8 mouse cellular contexts compared by ENCODE assay signal in the genomic region with DNA sequence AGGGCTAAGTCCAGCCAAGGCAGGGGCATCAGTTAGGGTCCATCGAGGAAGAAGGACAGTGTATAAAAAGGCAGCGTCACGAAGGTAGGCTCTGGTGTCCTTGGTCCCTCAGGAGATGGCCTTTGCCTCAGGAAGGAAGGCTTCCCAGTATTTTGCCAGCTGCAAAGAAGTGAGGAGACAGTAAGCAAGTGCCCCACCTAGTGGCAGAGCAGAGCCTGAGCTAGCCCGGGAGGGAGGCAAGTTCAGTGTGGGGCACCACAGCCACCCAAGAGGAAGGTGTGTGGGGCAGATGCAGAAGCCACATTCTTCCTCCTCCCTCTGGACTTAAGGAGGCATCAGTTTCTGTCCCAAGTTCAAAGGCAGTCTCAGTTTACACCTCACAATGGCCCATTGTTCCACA. TPM values are rescaled to one million over a fixed set of nuclear protein-coding genes. Genes with fewer than 3 reads are reported as not detected.
DNase-seq lines count a peak whose midpoint lies in the region; ATAC-seq and TF ChIP-seq lines count a peak whose summit lies in the region.

No protein-coding gene starts in this region.

- H3K9me3 ChIP-seq in midbrain, embryonic 14.5 days (ENCODE audit: control insufficient read depth, low read length) = no peaks in the 10 kb centered on the region
- no peaks in the 10 kb centered on the region for H3K9me3 ChIP-seq in midbrain, embryonic 13.5 days
- H3K9me3 ChIP-seq in hindbrain, postnatal 0 days (ENCODE audit: low read length) = no peaks in the 10 kb centered on the region
- no peaks in the 10 kb centered on the region for H3K9me3 ChIP-seq in liver, postnatal 0 days (ENCODE audit: low read length)

- TF ChIP-seq EP300 in liver, postnatal 0 days (IDR thresholded peaks at IDR 0.05; ENCODE audit: low read depth) = no peak

- H3K9ac ChIP-seq in midbrain, embryonic 14.5 days (replicated peaks; ENCODE audit: low read length) = no peak overlapping the region
- no peak overlapping the region for H3K9ac ChIP-seq in midbrain, embryonic 13.5 days (replicated peaks)
- H3K9ac ChIP-seq in hindbrain, postnatal 0 days (replicated peaks; ENCODE audit: low read length) = no peak overlapping the region
- H3K9ac ChIP-seq in liver, postnatal 0 days (replicated peaks) = no peak overlapping the region

- no peaks in the 10 kb centered on the region for H3K27me3 ChIP-seq in midbrain, embryonic 14.5 days (ENCODE audit: control insufficient read depth, insufficient read depth, low read length)
- no peaks in the 10 kb centered on the region for H3K27me3 ChIP-seq in midbrain, embryonic 13.5 days
- H3K27me3 ChIP-seq in hindbrain, postnatal 0 days (ENCODE audit: insufficient read depth, low read length) = no peaks in the 10 kb centered on the region
- no peaks in the 10 kb centered on the region for H3K27me3 ChIP-seq in liver, postnatal 0 days (ENCODE audit: insufficient read depth, low read length)

- H3K36me3 ChIP-seq in midbrain, embryonic 14.5 days (ENCODE audit: control insufficient read depth, insufficient read depth, low read length) = peaks cover 63% of the 10 kb centered on the region
- peaks cover 74% of the 10 kb centered on the region for H3K36me3 ChIP-seq in midbrain, embryonic 13.5 days
- H3K36me3 ChIP-seq in hindbrain, postnatal 0 days (ENCODE audit: insufficient read depth, low read length) = peaks cover 42% of the 10 kb centered on the region
- H3K36me3 ChIP-seq in liver, postnatal 0 days (replicated peaks; ENCODE audit: insufficient read depth, low read length) = peaks cover 54% of the 10 kb centered on the region

- no peaks in the 10 kb centered on the region for H3K4me1 ChIP-seq in midbrain, embryonic 14.5 days (ENCODE audit: control insufficient read depth, insufficient read depth, low read length)
- no peaks in the 10 kb centered on the region for H3K4me1 ChIP-seq in midbrain, embryonic 13.5 days (replicated peaks)
- H3K4me1 ChIP-seq in hindbrain, postnatal 0 days (ENCODE audit: insufficient read depth, low read length) = no peaks in the 10 kb centered on the region
- H3K4me1 ChIP-seq in liver, postnatal 0 days (ENCODE audit: insufficient read depth) = 0 out of 2 replicates have a peak, but pooled peaks cover 2% of the 10 kb centered on the region

- 58% methylated on average over 4 of the region's 4 CpGs for WGBS in midbrain, embryonic 14.5 days
- 50% methylated on average over 4 of the region's 4 CpGs for WGBS in midbrain, embryonic 13.5 days
- WGBS in hindbrain, postnatal 0 days = 46% methylated on average over 4 of the region's 4 CpGs
- 50% methylated on average over 4 of the region's 4 CpGs for WGBS in liver, postnatal 0 days (ENCODE audit: insufficient replicate concordance)

- no peak overlapping the region for H3K27ac ChIP-seq in midbrain, embryonic 14.5 days (replicated peaks; ENCODE audit: low read depth, low read length)
- H3K27ac ChIP-seq in midbrain, embryonic 13.5 days = no peak overlapping the region
- no peak overlapping the region for H3K27ac ChIP-seq in hindbrain, postnatal 0 days
- H3K27ac ChIP-seq in liver, postnatal 0 days (ENCODE audit: low read depth) = no peak overlapping the region

- H3K4me2 ChIP-seq in midbrain, embryonic 14.5 days (ENCODE audit: low read length) = no peak overlapping the region
- no peak overlapping the region for H3K4me2 ChIP-seq in midbrain, embryonic 13.5 days (replicated peaks)
- H3K4me2 ChIP-seq in hindbrain, postnatal 0 days (ENCODE audit: low read depth, low read length) = no peak overlapping the region
- H3K4me2 ChIP-seq in liver, postnatal 0 days (ENCODE audit: low read depth, low read length) = no peak overlapping the region

- peak; percentile 78 for TF ChIP-seq CTCF in hindbrain, postnatal 0 days (IDR thresholded peaks at IDR 0.05; ENCODE audit: low read depth)
- TF ChIP-seq CTCF in liver, postnatal 0 days (IDR thresholded peaks at IDR 0.05; ENCODE audit: low read depth) = peak; percentile 93

- DNase-seq in CD4-positive, CD25-positive, alpha-beta regulatory T cell, adult 2 months (ENCODE audit: low read depth, low spot score) = peak; percentile 54
- peak; percentile 66 for DNase-seq in midbrain, embryonic 14.5 days
- peak; percentile 79 to 80 for DNase-seq in cerebellum, postnatal 10 days
- DNase-seq in hindbrain, postnatal 0 days (ENCODE audit: low spot score) = peak; percentile 65
- DNase-seq in liver, postnatal 0 days = peak; percentile 71
- DNase-seq in spleen, postnatal 10 days (ENCODE audit: low spot score in 2 of 2) = peak; percentile 64 to 79

- no peak for ATAC-seq in CD4-positive, CD25-positive, alpha-beta regulatory T cell, adult 4 months
- no peak for ATAC-seq in midbrain, embryonic 14.5 days (ENCODE audit: low FRiP score, low TSS enrichment)
- no peak for ATAC-seq in midbrain, embryonic 13.5 days
- no peak for ATAC-seq in hindbrain, postnatal 0 days
- peak; percentile 57; the same call in 1 of the 2 replicates for ATAC-seq in liver, postnatal 0 days

- H3K4me3 ChIP-seq in midbrain, embryonic 14.5 days (replicated peaks; ENCODE audit: low read depth, low read length) = no peak overlapping the region
- no peak overlapping the region for H3K4me3 ChIP-seq in midbrain, embryonic 13.5 days (replicated peaks)
- H3K4me3 ChIP-seq in hindbrain, postnatal 0 days (ENCODE audit: low read length) = no peak overlapping the region
- no peak overlapping the region for H3K4me3 ChIP-seq in liver, postnatal 0 days (ENCODE audit: low read depth, low read length)

RNA-seq across cellular contexts. Expression of gene Snx22, which starts 18.9 kb away (rescaled TPM):
- polyA plus RNA-seq in CD4-positive, CD25-positive, alpha-beta regulatory T cell, adult 4 months (2017; shearing (Covaris generic)) = 1 to 10 TPM; 1.5 to 2.6 TPM
- 6.5 and 8.2 TPM in 2 replicates for polyA plus RNA-seq in midbrain, embryonic 14.5 days (2014; fragmentation: Nextera tagmentation; extraction: Ambion mirVana)
- 4.0 and 4.9 TPM in 2 replicates for polyA plus RNA-seq in midbrain, embryonic 13.5 days (2015; fragmentation: Nextera tagmentation; extraction: Ambion mirVana)
- 7.1 and 8.8 TPM in 2 replicates for total RNA-seq in hindbrain, postnatal 0 days (2014; rRNA removed)
- polyA plus RNA-seq in hindbrain, postnatal 0 days (2015; fragmentation: Nextera tagmentation; extraction: Ambion mirVana) = 12.8 and 13.2 TPM in 2 replicates
- 13.4 and 13.7 TPM in 2 replicates for polyA plus RNA-seq in liver, postnatal 0 days (2015; fragmentation: Nextera tagmentation; extraction: Ambion mirVana)

RNA-seq across cellular contexts. Expression of gene Ppib, which starts 28.4 kb away (rescaled TPM):
- 100 to 1,000 TPM; 439 to 492 TPM for polyA plus RNA-seq in CD4-positive, CD25-positive, alpha-beta regulatory T cell, adult 4 months (2017; shearing (Covaris generic))
- polyA plus RNA-seq in midbrain, embryonic 14.5 days (2014; fragmentation: Nextera tagmentation; extraction: Ambion mirVana) = 333 and 347 TPM in 2 replicates
- 338 and 358 TPM in 2 replicates for polyA plus RNA-seq in midbrain, embryonic 13.5 days (2015; fragmentation: Nextera tagmentation; extraction: Ambion mirVana)
- total RNA-seq in hindbrain, postnatal 0 days (2014; rRNA removed) = 223 and 263 TPM in 2 replicates
- 395 and 408 TPM in 2 replicates for polyA plus RNA-seq in hindbrain, postnatal 0 days (2015; fragmentation: Nextera tagmentation; extraction: Ambion mirVana)
- polyA plus RNA-seq in liver, postnatal 0 days (2015; fragmentation: Nextera tagmentation; extraction: Ambion mirVana) = 368 and 376 TPM in 2 replicates

RNA-seq across cellular contexts. Expression of gene Snx1, which starts 38.0 kb away (rescaled TPM):
- polyA plus RNA-seq in CD4-positive, CD25-positive, alpha-beta regulatory T cell, adult 4 months (2017; shearing (Covaris generic)) = 10 to 100 TPM; 94.0 to 96.9 TPM
- polyA plus RNA-seq in midbrain, embryonic 14.5 days (2014; fragmentation: Nextera tagmentation; extraction: Ambion mirVana) = 55.6 and 87.9 TPM in 2 replicates
- polyA plus RNA-seq in midbrain, embryonic 13.5 days (2015; fragmentation: Nextera tagmentation; extraction: Ambion mirVana) = 101 and 104 TPM in 2 replicates
- 43.4 and 50.4 TPM in 2 replicates for total RNA-seq in hindbrain, postnatal 0 days (2014; rRNA removed)
- polyA plus RNA-seq in hindbrain, postnatal 0 days (2015; fragmentation: Nextera tagmentation; extraction: Ambion mirVana) = 47.3 and 55.0 TPM in 2 replicates
- 30.4 and 34.5 TPM in 2 replicates for polyA plus RNA-seq in liver, postnatal 0 days (2015; fragmentation: Nextera tagmentation; extraction: Ambion mirVana)

RNA-seq across cellular contexts. Expression of gene Ciao2a, which starts 38.0 kb away (rescaled TPM):
- polyA plus RNA-seq in CD4-positive, CD25-positive, alpha-beta regulatory T cell, adult 4 months (2017; shearing (Covaris generic)) = 100 to 1,000 TPM; 142 to 150 TPM
- polyA plus RNA-seq in midbrain, embryonic 14.5 days (2014; fragmentation: Nextera tagmentation; extraction: Ambion mirVana) = 68.4 and 76.2 TPM in 2 replicates
- 102 and 104 TPM in 2 replicates for polyA plus RNA-seq in midbrain, embryonic 13.5 days (2015; fragmentation: Nextera tagmentation; extraction: Ambion mirVana)
- 25.5 and 29.4 TPM in 2 replicates for total RNA-seq in hindbrain, postnatal 0 days (2014; rRNA removed)
- 77.6 and 84.8 TPM in 2 replicates for polyA plus RNA-seq in hindbrain, postnatal 0 days (2015; fragmentation: Nextera tagmentation; extraction: Ambion mirVana)
- polyA plus RNA-seq in liver, postnatal 0 days (2015; fragmentation: Nextera tagmentation; extraction: Ambion mirVana) = 122 and 133 TPM in 2 replicates
